Mouse (Mus musculus) testis, adult 2 months (tissue): ENCODE data around the gene 1600014C23Rik.

Experiments used
- CTCF ChIP-seq: fragments of 200-500 bp; IDR thresholded peaks from 2 replicates; pipeline ENCODE4 v1.5.1; 2012; ENCODE audit warnings: low read depth, mild to moderate bottlenecking, inconsistent platforms, low read length, moderate library complexity; ENCODE audit not compliant: control insufficient read depth, insufficient read depth, insufficient replicate concordance
- POLR2A ChIP-seq: fragments of 200-500 bp; IDR thresholded peaks from 2 replicates; pipeline ENCODE4 v1.6.1; 2012; ENCODE audit warnings: low read depth, mild to moderate bottlenecking, inconsistent platforms, low read length, moderate library complexity; ENCODE audit not compliant: control insufficient read depth

DNA sequence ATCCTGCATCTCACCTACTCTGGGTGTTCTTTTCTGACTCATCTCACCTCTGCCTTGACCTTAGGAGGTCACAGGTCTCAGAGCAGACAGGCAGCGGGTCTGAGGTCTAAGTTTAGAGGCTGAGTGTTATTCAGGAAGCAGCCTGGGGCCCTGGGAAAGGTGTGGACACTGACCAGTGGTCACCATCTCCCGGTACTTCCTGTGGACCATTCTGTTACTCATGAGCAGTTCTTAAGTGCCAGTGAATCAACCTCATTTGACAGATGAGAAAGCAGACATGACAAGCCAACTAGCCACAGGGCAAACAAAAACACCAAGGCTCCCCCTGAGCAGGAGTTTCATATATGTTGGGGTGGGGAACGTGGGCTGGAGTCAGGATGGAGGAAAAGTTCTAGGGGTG, 38.9 kb upstream of the 1600014C23Rik start:
- TF ChIP-seq CTCF, result no peak
- no peak for TF ChIP-seq POLR2A
